Mouse (Mus musculus) large intestine, adult 2 months (tissue): ENCODE measurements around the gene Kif4. TPM values are rescaled to one million over a fixed set of nuclear protein-coding genes. Genes with fewer than 3 reads are reported as not detected.

Source experiments
- DNase-seq: peaks from one replicate; pipeline ENCODE4 v3.0.0-alpha.2; 2012; ENCODE audit warnings: low read depth, low spot score
- WGBS: fragments of 180-500 bp; shearing (Covaris S2); methylation state at CpG from one replicate; pipeline ENCODE4 v1.1.7; 2018; 5-methylcytosine and 5-hydroxymethylcytosine counted together
- polyA plus RNA-seq: library from polyadenylated mRNA; depleted of rRNA; stranded (reverse); fragments of >200 nt; gene quantifications from 2 replicates; pipeline ENCODE4 v1.2.3, GENCODE M21; 2012; rRNA removed

The Kif4 gene
- polyA plus RNA-seq, 1 experiment, result 3.1 TPM

- 28% methylated on average over 1 of the region's 1 CpGs for WGBS
- DNase-seq, result no peak
Measured at GRCm38 (mm10) chrX:100728947-100729346, 103.4 kb downstream of the Kif4 start.

- DNase-seq, result no peak
Measured at GRCm38 (mm10) chrX:100729665-100730188, 104.2 kb downstream of the Kif4 start, which contains the start of gene Gdpd2. TSS of gene Gdpd2 (plus strand) at chrX:100729873.

GRCm38 (mm10) chrX:100730266-100730665, 104.7 kb downstream of the Kif4 start:
- WGBS, result 46% methylated on average over 8 of the region's 8 CpGs
- no peak for DNase-seq

More at GRCm38 (mm10) chrX:100729665-100730188, 104.2 kb downstream of the Kif4 start, which contains the start of gene Gdpd2:
- WGBS, result 16% methylated on average over 8 of the region's 8 CpGs

GRCm38 (mm10) chrX:100734359-100734758, 108.8 kb downstream of the Kif4 start:
- DNase-seq, result no peak
- WGBS, result 54% methylated on average over 7 of the region's 7 CpGs

- 16% methylated on average over 14 of the region's 14 CpGs for WGBS
- DNase-seq, result no peak
Measured at GRCm38 (mm10) chrX:100738918-100739317, 113.4 kb downstream of the Kif4 start.

GRCm38 (mm10) chrX:100739443-100739842, 113.9 kb downstream of the Kif4 start:
- DNase-seq, result no peak
- WGBS, result 23% methylated on average over 10 of the region's 10 CpGs

GRCm38 (mm10) chrX:100740785-100741184, 115.2 kb downstream of the Kif4 start:
- 59% methylated on average over 6 of the region's 6 CpGs for WGBS
- no peak for DNase-seq

GRCm38 (mm10) chrX:100741940-100742339, 116.4 kb downstream of the Kif4 start:
- no peak for DNase-seq
- 17% methylated on average over 10 of the region's 10 CpGs for WGBS

GRCm38 (mm10) chrX:100765855-100766254, 140.3 kb downstream of the Kif4 start:
- no peak for DNase-seq
- 83% methylated on average over 6 of the region's 6 CpGs for WGBS

- 19% methylated on average over 21 of the region's 26 CpGs for WGBS
- DNase-seq, result no peak
Measured at GRCm38 (mm10) chrX:100767181-100767884, 141.8 kb downstream of the Kif4 start, which contains the start of gene Dlg3. TSS of gene Dlg3 (plus strand) at chrX:100767722.

GRCm38 (mm10) chrX:100767885-100768626, 142.5 kb downstream of the Kif4 start:
- DNase-seq, result no peak
- WGBS, result 27% methylated on average over 35 of the region's 36 CpGs

- DNase-seq, result no peak
- 88% methylated on average over 5 of the region's 5 CpGs for WGBS
Measured at GRCm38 (mm10) chrX:100769281-100769680, 143.7 kb downstream of the Kif4 start.

- 13% methylated on average over 23 of the region's 23 CpGs for WGBS
- DNase-seq, result no peak
Measured at GRCm38 (mm10) chrX:100774341-100774811, 148.8 kb downstream of the Kif4 start.

- 58% methylated on average over 3 of the region's 3 CpGs for WGBS
- no peak for DNase-seq
Measured at GRCm38 (mm10) chrX:100775405-100775804, 149.9 kb downstream of the Kif4 start.

GRCm38 (mm10) chrX:100776494-100776893, 151.0 kb downstream of the Kif4 start:
- WGBS, result 13% methylated on average over 9 of the region's 9 CpGs
- DNase-seq, result no peak

Other genes with a start within 250 kb of the Kif4 start
- not detected in 2 replicates for gene Otud6a, start 196.7 kb upstream of the Kif4 start, polyA plus RNA-seq
- 0.59 and 0.72 TPM in 2 replicates for gene Awat2, start 183.0 kb upstream of the Kif4 start, polyA plus RNA-seq
- 27.2 and 32.9 TPM in 2 replicates for gene Igbp1, start 131.4 kb upstream of the Kif4 start, polyA plus RNA-seq
- gene Dgat2l6, start 100.9 kb upstream of the Kif4 start, polyA plus RNA-seq, result not detected in 2 replicates
- not detected in 2 replicates for gene Awat1, start 53.5 kb upstream of the Kif4 start, polyA plus RNA-seq
- 4.1 and 10.4 TPM in 2 replicates for gene P2ry4, start 30.9 kb upstream of the Kif4 start, polyA plus RNA-seq
- not detected in 2 replicates for gene Arr3, start 20.2 kb upstream of the Kif4 start, polyA plus RNA-seq
- 24.8 and 30.5 TPM in 2 replicates for gene Pdzd11, start 831 bp downstream of the Kif4 start, polyA plus RNA-seq
- gene Gdpd2, start 104.1 kb downstream of the Kif4 start, polyA plus RNA-seq, result 9.7 and 42.6 TPM in 2 replicates
- 24.1 and 52.2 TPM in 2 replicates for gene Dlg3, start 142.0 kb downstream of the Kif4 start, polyA plus RNA-seq